Mouse (Mus musculus): ENCODE measurements around the gene Thbs1.

The Thbs1 gene

DNA sequence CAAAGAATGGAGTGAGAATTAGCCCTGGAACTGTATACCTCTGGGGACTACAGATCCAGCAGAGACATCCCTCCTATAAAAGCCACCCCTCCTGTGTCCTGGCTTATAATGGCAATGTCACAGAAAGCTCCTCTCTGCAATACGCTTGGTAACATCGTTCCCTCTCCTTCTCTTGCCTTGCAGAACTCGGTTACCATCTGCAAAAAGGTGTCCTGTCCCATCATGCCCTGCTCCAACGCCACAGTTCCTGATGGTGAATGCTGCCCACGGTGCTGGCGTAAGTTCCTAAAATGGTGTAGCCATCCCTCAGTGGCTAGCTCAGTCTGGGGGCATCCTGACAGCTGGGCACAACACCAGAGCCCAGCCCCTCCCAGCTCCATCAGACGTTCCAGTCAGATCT lies 4.0 kb downstream of the Thbs1 start:
- DNase-seq = no peak

GRCm38 (mm10) chr2:118116180-118116579 lies 4.5 kb downstream of the Thbs1 start:
- DNase-seq = no peak

DNA sequence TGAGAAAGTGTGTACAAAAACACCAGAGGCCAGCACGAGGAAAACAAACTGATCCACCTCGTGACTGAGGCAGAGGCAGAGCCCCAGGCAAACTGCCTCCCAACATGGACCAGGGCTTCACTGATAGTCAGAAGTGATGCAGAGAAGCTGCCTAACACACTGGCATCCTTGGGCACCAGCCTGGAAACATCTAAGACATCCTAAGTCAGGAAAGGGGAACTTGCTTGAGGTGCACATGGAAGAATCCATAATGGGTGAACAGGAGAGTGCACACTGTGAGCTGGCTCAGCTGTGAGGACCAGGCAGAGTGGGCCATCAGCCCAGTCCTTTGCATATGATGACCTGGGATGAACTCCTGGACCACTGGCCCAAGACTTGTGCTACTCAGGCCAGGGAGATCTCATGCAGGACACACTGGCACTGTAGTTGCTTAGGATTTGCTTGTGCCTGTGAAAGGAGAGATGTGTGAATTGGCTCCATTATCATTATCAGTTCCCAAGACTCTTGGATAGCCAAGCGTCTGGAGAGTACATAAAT lies 5.1 kb downstream of the Thbs1 start:
- no peak for DNase-seq

- no peak for DNase-seq
Measured at GRCm38 (mm10) chr2:118117401-118117800, 5.7 kb downstream of the Thbs1 start.

DNA sequence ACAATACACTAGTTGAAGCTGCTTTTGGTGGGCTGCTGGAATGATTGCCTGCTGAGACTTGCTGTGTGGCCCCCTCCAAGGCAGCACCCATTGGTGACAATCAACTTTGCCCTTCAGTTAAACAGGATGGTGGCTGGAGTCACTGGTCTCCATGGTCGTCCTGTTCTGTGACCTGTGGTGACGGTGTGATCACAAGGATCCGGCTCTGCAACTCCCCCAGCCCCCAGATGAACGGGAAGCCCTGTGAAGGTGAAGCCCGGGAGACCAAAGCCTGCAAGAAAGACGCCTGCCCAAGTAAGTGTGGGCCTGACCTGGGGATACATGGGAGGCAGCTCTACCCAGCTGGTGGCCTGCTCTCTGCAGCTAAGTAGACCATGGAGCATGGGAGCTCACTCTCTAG lies 6.4 kb downstream of the Thbs1 start:
- DNase-seq = no peak

DNA sequence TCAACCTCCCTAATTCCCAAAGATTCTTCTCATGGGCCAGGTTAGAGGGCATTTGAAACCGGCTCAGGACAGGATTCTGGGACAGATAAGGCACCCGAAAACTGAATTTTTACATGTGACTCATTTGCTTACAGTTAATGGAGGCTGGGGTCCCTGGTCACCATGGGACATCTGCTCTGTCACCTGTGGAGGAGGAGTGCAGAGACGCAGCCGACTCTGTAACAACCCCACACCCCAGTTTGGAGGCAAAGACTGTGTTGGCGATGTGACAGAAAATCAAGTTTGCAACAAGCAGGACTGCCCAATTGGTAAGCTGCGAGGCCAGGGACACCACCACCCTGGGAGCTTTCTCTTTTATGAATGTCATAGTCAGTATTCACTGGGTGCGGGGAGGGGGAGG lies 6.8 kb downstream of the Thbs1 start:
- no peak for DNase-seq

DNA sequence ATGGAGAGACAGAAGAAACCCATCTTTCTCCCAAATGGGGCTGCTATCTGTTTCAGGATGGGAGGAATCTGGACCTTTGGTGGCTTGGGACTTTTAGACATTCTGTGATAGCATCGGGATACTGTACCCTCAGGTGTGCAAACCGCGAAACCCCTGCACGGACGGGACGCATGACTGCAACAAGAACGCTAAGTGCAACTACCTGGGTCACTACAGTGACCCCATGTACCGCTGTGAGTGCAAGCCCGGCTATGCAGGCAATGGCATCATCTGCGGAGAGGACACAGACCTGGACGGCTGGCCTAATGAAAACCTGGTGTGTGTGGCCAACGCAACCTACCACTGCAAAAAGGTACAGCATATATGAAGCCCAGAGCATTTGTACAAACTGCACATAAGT lies 8.0 kb downstream of the Thbs1 start:
- DNase-seq = no peak

GRCm38 (mm10) chr2:118120095-118120494 lies 8.4 kb downstream of the Thbs1 start:
- no peak for DNase-seq

GRCm38 (mm10) chr2:118120751-118121150 lies 9.1 kb downstream of the Thbs1 start:
- DNase-seq = no peak

DNA sequence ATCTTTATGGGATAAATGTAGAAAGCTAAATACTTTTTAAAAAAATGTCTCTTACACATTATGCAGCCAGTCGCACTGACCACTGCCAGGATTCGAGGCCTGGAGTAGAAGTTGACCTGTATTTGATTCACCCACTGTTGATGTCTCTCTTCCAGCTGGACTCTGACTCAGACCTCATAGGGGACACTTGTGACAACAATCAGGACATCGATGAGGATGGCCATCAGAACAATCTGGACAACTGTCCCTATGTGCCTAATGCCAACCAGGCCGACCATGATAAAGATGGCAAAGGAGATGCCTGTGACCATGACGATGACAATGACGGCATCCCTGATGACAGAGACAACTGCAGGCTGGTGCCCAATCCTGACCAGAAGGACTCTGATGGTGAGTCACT lies 10.6 kb downstream of the Thbs1 start:
- DNase-seq = no peak

DNA sequence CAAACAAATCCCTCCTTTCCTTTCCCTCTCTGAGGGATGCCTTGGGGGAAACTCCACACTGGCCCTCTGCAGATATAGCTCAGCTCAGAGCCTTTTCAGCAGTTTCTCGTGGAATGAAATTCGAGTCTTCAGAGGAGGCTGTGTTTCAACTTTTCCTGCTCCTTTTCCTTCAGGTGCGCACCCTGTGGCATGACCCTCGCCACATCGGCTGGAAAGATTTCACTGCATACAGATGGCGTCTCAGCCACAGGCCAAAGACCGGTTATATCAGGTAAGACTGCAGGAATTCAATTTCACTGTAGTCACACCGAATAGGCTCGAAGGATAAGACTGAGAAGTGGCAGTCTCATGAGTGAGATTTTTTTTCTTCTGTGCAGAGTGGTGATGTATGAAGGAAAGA lies 12.1 kb downstream of the Thbs1 start:
- no peak for DNase-seq

DNA sequence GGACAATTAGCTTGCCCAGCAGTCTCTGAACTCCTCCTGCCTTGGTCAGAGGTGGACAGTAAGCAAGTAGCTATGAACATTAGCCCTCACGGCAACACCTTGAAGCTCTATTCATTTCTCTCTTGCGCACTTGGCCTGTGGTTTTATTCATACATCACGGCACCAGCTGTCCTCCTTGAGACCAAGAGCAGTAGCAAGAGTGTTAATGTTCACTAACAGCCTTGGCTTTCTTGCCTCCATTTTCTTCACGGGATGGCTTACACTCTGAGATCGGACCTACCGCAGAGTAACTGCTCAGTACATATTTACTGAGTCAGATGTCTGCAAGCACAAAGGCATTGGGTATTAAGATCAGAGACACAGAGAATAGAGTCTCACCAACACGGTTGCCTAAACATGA lies 12.8 kb downstream of the Thbs1 start:
- DNase-seq = no peak

DNA sequence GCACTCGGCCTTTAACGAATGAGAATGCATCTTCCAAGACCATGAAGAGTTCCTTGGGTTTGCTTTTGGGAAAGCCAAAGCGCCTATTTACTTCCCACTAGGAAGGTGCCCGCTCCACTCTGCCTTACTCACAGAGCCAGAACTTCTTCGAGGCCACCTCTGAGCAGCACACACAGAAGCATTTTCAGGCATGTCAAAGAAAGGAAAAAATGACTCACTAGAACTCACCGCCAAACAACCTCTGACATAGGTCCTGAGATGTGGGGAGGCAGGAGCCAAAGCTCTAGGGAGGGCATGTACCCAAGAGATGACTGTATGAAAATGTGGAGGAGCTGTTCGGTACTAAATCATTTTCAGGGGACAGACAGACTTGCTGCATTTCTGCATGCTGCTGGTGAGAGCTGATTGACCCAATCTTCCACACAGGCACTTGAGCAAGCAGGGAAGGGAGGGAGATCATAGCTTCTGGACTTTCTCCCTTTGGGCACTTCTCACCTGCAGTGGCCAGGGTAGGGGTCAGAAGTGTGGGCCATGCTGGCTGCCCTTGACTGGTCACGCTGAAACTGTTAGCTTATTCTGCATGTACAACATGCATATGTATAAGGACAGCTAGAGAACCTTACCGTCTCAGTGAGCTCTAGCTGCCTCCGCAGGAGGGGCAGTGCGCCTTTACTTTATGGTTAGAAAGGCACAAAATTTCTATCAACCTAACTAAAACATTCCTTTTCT lies 13.7 kb downstream of the Thbs1 start:
- DNase-seq = no peak

- DNase-seq = no peak
Measured at GRCm38 (mm10) chr2:118125943-118126470, 14.3 kb downstream of the Thbs1 start.

DNA sequence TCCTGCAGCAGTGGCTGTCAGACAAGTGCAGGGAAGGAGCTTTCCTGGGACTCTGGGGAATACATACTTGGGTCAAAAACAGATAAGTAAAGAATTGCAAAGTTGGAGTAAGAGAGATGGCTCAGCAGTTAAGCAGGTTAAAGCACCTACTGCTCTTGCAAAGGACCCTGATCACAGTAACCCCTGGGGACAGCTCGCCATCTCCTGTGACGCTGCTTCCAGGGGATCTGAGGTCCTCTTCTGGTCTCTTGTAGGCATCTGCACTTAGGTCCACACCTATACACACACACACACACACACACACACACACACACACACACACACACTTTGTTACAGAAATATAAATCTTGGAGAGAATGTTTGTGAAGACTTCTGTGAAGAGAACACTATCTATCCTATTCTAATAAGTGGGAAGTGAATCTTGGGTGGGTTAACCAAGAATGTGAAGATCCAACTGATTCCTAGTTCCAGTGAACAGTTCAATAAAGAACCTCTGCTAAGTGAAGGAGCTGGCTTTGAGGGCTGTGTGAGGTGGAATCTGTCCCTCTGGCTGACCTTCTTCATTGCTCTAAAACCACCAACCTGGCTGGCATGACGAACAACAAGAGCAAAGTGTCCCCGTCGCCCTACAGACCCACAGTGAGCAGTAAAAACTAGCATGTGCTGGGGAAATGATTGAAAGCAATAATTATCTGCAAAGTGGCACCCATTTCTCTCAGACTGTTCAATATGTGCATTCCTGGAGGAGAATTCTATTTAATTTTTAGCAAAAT lies 16.0 kb downstream of the Thbs1 start:
- DNase-seq = no peak

- DNase-seq = no peak
Measured at GRCm38 (mm10) chr2:118128313-118128712, 16.6 kb downstream of the Thbs1 start.

GRCm38 (mm10) chr2:118137071-118137470 lies 25.4 kb downstream of the Thbs1 start:
- DNase-seq = peak; percentile 54

DNA sequence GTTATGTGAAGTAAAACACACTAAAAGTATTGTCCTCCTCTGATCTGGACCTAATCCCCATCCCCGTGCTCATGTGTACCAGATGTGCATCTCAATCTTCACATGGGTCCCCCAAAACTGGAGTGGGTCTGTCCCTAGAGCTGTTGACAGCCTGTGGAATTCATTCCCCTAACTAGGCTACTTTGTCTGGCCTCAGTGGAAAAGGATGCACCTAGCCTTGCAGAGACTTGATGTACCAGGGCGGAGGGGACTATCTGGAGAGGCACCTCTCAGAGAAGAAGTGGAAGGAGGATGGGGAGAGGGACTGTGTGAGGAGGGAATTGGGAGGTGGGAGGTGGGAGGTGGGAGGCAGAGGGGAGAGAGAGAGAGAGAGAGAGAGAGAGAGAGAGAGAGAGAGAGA lies 26.1 kb downstream of the Thbs1 start:
- DNase-seq = no peak

DNA sequence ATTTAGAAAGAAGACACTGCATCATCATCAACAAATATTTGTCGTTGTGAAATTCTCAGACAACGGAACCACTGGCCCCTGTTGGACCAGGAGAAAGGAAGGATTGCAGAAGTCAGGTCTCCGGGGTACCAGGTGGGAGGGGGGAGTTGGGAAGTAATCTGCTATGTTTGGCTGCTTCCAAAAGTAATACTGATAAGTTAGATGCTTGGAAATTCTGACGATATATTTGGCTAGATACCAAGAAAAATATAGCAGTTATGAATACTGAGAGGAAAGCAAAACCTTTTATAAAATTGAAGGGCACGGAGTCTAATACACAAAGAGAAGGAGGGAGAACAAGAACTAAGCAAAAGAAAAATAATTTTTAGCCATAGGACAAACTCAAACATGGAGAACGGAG lies 27.6 kb downstream of the Thbs1 start:
- DNase-seq = no peak

DNA sequence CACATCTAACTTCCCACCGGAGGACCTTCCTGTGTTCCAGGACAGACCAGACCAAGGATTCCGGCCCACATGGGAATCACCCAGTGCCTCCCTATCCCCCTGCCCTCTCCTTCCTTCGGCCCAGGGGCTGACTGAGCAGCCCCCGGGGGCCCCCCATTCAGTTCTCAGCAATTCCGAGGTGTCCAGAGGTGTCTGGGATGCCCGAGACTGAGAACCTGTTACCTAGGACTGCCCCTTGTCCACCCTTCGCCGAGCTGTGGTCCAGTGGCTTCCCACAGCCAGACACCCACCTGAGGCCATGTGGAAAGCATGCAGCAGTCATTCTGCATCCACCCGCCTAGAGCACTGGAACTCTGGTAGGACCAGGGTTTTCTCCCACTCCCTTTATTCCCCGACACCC lies 30.0 kb downstream of the Thbs1 start:
- no peak for DNase-seq

DNA sequence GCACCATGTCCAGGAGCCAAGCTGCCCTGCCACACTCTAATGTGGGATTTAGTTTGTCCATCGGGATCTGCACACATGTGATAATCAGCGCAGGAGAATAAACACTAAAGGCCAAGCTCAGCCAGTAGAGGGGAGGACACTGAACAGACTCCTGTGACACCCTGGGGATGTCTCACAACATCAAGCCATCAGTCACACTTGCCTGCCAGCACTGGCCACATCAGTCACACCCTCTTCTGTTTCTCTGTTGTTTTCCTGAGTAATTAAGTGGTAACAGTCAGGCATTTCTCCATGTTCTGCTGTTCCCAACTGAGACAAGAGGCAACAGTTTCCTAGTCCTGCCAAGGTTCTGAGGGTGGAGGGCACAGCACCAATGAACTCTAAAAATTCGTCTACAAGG lies 36.1 kb downstream of the Thbs1 start:
- peak; percentile 52 for DNase-seq

DNA sequence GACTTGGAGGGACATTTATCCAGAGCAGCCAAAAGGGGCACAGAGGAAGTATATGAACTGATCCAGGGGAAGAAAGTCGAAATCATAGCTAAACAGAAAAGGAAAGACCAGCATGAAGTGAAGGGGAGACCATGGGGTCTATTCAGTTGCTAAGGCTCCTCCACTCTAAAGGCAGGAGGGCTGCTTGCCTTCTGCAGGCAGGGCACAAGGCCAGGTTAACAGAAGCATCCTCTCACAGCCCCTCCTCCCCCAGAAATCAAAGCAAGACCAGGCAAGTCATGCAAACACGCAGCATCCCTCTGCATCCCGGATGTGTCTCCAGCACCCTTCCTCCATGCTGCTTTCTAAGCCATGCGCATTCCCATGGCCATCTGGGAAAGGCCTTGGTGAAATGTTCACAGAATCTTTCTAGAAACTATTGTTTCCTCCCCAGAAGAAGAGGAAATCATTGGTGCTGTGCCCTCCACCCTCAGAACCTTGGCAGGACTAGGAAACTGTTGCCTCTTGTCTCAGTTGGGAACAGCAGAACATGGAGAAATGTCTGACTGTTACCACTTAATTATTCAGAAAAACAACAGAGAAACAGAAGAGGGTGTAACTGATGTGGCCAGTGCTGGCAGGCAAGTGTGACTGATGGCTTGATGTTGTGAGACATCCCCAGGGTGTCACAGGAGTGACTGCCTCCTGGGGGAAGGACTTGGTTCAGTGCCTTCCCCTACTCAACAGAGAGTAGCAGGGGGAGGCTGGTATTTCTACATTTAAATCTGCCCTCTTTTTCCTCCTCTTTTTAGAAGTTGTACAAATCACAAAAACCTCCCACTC lies 36.9 kb downstream of the Thbs1 start:
- DNase-seq = peak; percentile 77

Measured in lung, postnatal 10 days (tissue).